Mouse (Mus musculus) midbrain, embryonic 14.5 days (tissue): ENCODE data around the gene Vmn1r192. TPM values are rescaled to one million over a fixed set of nuclear protein-coding genes. Genes with fewer than 3 reads are reported as not detected.
"Not testable (repeated sequence)": the region's sequence is repeated elsewhere in the genome, so short reads cannot be mapped to it uniquely, and the experiment has no call there.

Experiments used
- ATAC-seq: fragments of 200-750 bp; cut with Nextera tagmentation; 2 replicates; pipeline ENCODE4 v1.8.0; 2017; ENCODE audit warnings: moderate number of reproducible peaks, moderate library complexity; ENCODE audit not compliant: low FRiP score, low TSS enrichment
- DNase-seq: peaks from one replicate; pipeline ENCODE4 v3.0.0-alpha.2; 2015
- H3K27ac ChIP-seq: fragments of 300-500 bp; sonication (generic); replicated peaks from 2 replicates; pipeline ENCODE4 v1.5.1; 2014; ENCODE audit warnings: mild to moderate bottlenecking, low read depth, low read length, moderate library complexity
- H3K27me3 ChIP-seq: fragments of 300-500 bp; sonication (generic); 2 replicates; pipeline ENCODE4 v1.6.1; 2014; ENCODE audit warnings: low read length, control low read depth, mixed read lengths; ENCODE audit not compliant: control insufficient read depth, insufficient read depth
- H3K36me3 ChIP-seq: fragments of 300-500 bp; sonication (generic); 2 replicates; pipeline ENCODE4 v1.6.1; 2014; ENCODE audit warnings: low read length, control low read depth; ENCODE audit not compliant: control insufficient read depth, insufficient read depth
- H3K4me1 ChIP-seq: fragments of 300-500 bp; sonication (generic); 2 replicates; pipeline ENCODE4 v1.6.1; 2014; ENCODE audit warnings: mild to moderate bottlenecking, antibody characterized with exemption, low read length, control low read depth; ENCODE audit not compliant: control insufficient read depth, insufficient read depth
- H3K4me2 ChIP-seq: fragments of 300-500 bp; sonication (generic); 2 replicates; pipeline ENCODE4 v1.6.1; 2014; ENCODE audit warnings: mild to moderate bottlenecking, low read length, moderate library complexity
- H3K4me3 ChIP-seq: fragments of 300-500 bp; sonication (generic); replicated peaks from 2 replicates; pipeline ENCODE4 v1.5.1; 2014; ENCODE audit warnings: low read depth, low read length
- H3K9ac ChIP-seq: fragments of 300-500 bp; sonication (generic); replicated peaks from 2 replicates; pipeline ENCODE4 v1.6.1; 2014; ENCODE audit warnings: mild to moderate bottlenecking, low read length, moderate library complexity
- H3K9me3 ChIP-seq: fragments of 300-500 bp; sonication (generic); 2 replicates; pipeline ENCODE4 v1.6.1; 2016; ENCODE audit warnings: low read length, control low read depth, mixed read lengths; ENCODE audit not compliant: control insufficient read depth
- WGBS: fragments of 180-500 bp; shearing (Covaris S2); extraction: QIAGEN DNeasy Blood & Tissue Kit; methylation state at CpG from one replicate; pipeline ENCODE4 v1.1.7; 2014; 5-methylcytosine and 5-hydroxymethylcytosine counted together
- polyA plus RNA-seq: library from polyadenylated mRNA; unstranded; fragments of >200 nt; fragmentation: Nextera tagmentation; extraction: Ambion mirVana; gene quantifications from 2 replicates; pipeline ENCODE4 v1.2.1, GENCODE M21; 2014

Gene Vmn1r192
- not detected in 2 replicates for polyA plus RNA-seq

DNA sequence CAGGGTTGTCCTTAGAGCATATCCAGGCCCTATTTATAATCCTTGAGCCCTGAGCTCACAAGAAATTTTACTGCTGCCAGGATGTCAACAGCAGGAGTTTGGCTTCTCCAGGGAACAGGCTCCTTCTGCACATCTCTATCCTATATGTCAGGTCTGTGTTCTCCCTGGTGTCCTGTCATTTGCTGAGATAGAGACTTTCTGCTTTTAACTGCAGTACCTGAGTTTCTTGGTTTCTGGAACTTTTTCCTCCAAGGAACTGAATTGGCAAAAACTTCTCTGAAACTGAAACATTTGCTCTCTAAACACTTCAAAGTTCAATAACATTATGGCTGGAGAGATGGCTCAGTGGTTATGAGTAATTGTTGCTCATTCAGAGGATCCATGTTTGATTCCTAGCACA lies at the start of gene Vmn1r192:
Vmn1r192 (minus strand) TSS at position 101 of the 400 bp plus-strand sequence.
- H3K4me2 ChIP-seq, result no peak within 1 kb of the TSS
- no peak for ATAC-seq
- DNase-seq, result no peak
- no peak within 1 kb of the TSS for H3K9ac ChIP-seq
- no peaks in the 10 kb centered on the region for H3K4me1 ChIP-seq
- no peaks in the 10 kb centered on the region for H3K9me3 ChIP-seq
- no peak within 1 kb of the TSS for H3K4me3 ChIP-seq
- no peaks in the 10 kb centered on the region for H3K36me3 ChIP-seq
- no peak within 1 kb of the TSS for H3K27ac ChIP-seq
- H3K27me3 ChIP-seq, result no peaks in the 10 kb centered on the region

GRCm38 (mm10) chr13:22223060-22223459 lies 32.1 kb upstream of the Vmn1r192 start, which contains the start of gene Vmn1r193:
Vmn1r193 (minus strand) TSS chr13:22223160.
- H3K9me3 ChIP-seq, DNase-seq, H3K27ac ChIP-seq, H3K4me3 ChIP-seq, H3K36me3 ChIP-seq, ATAC-seq, H3K9ac ChIP-seq, H3K4me2 ChIP-seq, H3K27me3 ChIP-seq, H3K4me1 ChIP-seq: not testable (repeated sequence)
- 81% methylated on average over 1 of the region's 1 CpGs for WGBS

DNA sequence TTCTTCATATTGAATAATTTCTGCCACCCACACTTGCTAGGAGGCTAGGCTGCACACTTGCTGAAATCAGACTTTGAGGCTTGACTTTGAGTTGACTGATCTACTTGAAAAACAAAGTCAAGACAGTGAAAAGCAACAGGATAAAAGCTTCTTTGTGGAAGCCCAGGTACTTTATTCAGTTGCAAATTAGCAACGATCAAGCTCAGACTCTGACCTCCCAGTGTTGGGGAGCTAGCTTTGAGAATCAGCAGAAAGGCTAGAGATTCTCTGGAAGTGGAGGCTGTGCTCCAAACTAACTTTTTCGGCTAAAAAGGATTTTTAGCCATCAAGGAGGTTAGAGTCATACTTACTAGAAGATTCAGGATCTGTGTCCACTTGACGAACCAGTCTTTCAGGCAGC lies 1.8 kb upstream of the Vmn1r192 start:
- H3K4me2 ChIP-seq, H3K27me3 ChIP-seq, H3K4me3 ChIP-seq, H3K36me3 ChIP-seq, H3K9me3 ChIP-seq, H3K27ac ChIP-seq, H3K9ac ChIP-seq, DNase-seq, ATAC-seq, H3K4me1 ChIP-seq: not testable (repeated sequence)
- WGBS, result 59% methylated on average over 3 of the region's 3 CpGs

DNA sequence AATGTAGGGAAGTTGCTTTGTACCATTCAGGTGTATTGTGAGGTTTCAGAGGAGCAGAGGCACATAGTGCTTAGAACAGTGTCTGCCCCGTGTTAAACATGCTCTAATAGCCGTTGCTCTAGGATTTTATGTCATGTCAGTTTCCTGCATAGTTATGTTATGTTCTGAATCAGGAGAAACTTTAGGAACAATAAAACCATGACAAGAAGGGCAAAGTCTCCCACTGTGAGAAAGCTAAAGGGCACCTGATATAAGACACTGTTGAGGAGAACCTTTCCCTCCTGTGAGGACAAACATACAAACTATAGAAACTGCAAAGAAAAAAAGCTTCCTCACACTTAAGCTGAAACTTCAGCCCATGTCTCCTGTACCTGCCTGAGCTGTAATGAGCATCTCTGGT lies 556 bp downstream of the Vmn1r192 start:
- Histone ChIP-seq H3K4me3 (no peak overlapping the region), H3K4me1 (no peaks in the 10 kb centered on the region), H3K27ac (no peak overlapping the region), H3K4me2 (no peak overlapping the region), H3K9ac (no peak overlapping the region), H3K27me3 (no peaks in the 10 kb centered on the region), H3K36me3 (no peaks in the 10 kb centered on the region), H3K9me3 (no peaks in the 10 kb centered on the region)
- no peak for ATAC-seq
- 85% methylated on average over 2 of the region's 2 CpGs for WGBS
- no peak for DNase-seq

GRCm38 (mm10) chr13:22189313-22189712 lies 1.6 kb downstream of the Vmn1r192 start:
- H3K4me3 ChIP-seq, result no peak overlapping the region
- no peak overlapping the region for H3K9ac ChIP-seq
- H3K4me2 ChIP-seq, result no peak overlapping the region
- no peak overlapping the region for H3K27ac ChIP-seq
- DNase-seq (no peak), ATAC-seq (no peak)
- 88% methylated on average over 2 of the region's 2 CpGs for WGBS
- H3K9me3 ChIP-seq, result no peaks in the 10 kb centered on the region
- H3K4me1 ChIP-seq, result no peaks in the 10 kb centered on the region
- no peaks in the 10 kb centered on the region for H3K27me3 ChIP-seq
- no peaks in the 10 kb centered on the region for H3K36me3 ChIP-seq

- Histone ChIP-seq H3K9ac (no peak within 1 kb of the TSS), H3K36me3 (no peaks in the 10 kb centered on the region), H3K4me1 (no peaks in the 10 kb centered on the region), H3K4me2 (no peak within 1 kb of the TSS), H3K4me3 (no peak within 1 kb of the TSS), H3K27ac (no peak within 1 kb of the TSS), H3K27me3 (no peaks in the 10 kb centered on the region), H3K9me3 (no peaks in the 10 kb centered on the region)
- 75% methylated on average over 1 of the region's 1 CpGs for WGBS
- DNase-seq (no peak), ATAC-seq (no peak)
Observed at GRCm38 (mm10) chr13:22183869-22184268, 7.1 kb downstream of the Vmn1r192 start, which contains the start of gene Vmn1r191. Vmn1r191 (minus strand) TSS chr13:22183969.

DNA sequence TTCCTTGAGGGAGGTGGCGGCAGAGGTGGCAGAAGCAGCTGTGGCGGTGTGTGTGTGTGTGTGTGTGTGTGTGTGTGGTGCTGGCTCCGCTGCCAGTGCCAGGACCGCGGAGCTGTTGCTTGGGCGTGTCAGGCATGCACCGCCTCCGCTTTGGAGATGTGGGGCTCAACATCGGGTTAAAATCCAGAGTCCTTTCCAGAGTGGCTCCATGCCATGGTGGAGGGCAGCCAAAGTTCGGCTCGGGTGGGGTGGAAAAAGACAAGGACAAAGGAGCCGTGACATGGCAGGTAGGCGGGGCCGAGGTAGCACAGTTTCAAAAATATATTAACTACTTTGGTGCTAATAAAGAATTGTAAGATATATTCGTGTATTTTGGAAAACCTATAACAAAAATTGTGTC lies 22.5 kb downstream of the Vmn1r192 start:
- DNase-seq (no peak), ATAC-seq (no peak)
- 92% methylated on average over 15 of the region's 15 CpGs for WGBS
- Histone ChIP-seq H3K4me3 (no peak overlapping the region), H3K27ac (no peak overlapping the region), H3K36me3 (no peaks in the 10 kb centered on the region), H3K9ac (no peak overlapping the region), H3K9me3 (peaks cover 9% of the 10 kb centered on the region), H3K27me3 (no peaks in the 10 kb centered on the region), H3K4me1 (no peaks in the 10 kb centered on the region), H3K4me2 (no peak overlapping the region)

DNA sequence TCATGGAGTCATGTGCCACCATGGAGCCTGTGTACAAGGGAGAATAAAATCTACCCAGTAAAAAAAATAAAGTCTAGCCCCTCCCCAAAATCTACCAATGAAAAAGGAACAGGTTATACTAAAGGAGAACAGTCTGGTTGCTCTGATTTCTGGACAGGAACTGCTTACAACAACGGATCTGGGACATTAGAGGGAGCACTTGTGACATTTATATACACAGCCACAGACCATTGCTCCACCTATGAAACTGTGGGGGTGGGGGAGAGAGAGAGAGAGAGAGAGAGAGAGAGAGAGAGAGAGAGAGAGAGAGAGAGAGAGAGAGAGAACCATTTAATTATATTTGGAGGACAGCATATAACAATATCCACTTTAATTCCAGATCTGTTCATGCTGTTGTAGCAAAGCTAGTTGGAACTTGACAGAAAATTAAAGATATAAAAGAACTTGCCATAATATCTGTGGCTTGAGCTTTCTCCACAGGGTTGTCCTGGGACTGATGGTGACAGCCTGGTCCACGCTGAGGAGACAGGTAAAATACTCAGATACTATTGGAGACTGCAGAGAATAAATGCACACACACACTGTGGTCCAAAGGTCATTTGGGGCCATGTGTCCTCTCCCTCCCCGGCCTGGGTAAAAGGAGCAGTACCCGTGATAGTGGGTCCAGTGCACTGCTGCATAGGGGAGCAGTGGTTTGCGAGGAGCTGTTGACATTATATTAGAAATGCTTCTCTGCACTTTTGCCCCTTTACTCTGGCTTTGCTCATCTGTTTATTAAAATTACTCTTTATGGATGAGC lies 54.2 kb downstream of the Vmn1r192 start:
- not testable (repeated sequence) for ATAC-seq

More for the DNA sequence above, 54.2 kb downstream of the Vmn1r192 start:
- H3K4me3 ChIP-seq, H3K9ac ChIP-seq, H3K27me3 ChIP-seq, H3K4me1 ChIP-seq, H3K36me3 ChIP-seq, H3K27ac ChIP-seq, H3K9me3 ChIP-seq, H3K4me2 ChIP-seq: not testable (repeated sequence)
- DNase-seq, result peak; percentile 4
- 82% methylated on average over 5 of the region's 5 CpGs for WGBS
